Mouse (Mus musculus) G1E (cell line): ENCODE data around the gene Ksr1. TPM values are rescaled to one million over a fixed set of nuclear protein-coding genes. Genes with fewer than 3 reads are reported as not detected.

Experiments
- ATAC-seq: 2 replicates; pipeline ENCODE4 v1.8.0; 2016; ENCODE audit warnings: mild to moderate bottlenecking; ENCODE audit not compliant: insufficient number of reproducible peaks, poor library complexity, low FRiP score, severe bottlenecking; ENCODE audit errors: extremely low read depth
- DNase-seq: peaks from one replicate; pipeline ENCODE4 v3.0.0; 2012; ENCODE audit warnings: low spot score
- H3K27me3 ChIP-seq: 2 replicates; pipeline ENCODE4 v1.6.1; 2012; ENCODE audit warnings: mild to moderate bottlenecking, low read length, inconsistent platforms; ENCODE audit not compliant: insufficient read depth
- H3K36me3 ChIP-seq: replicated peaks from 2 replicates; pipeline ENCODE3; 2012; ENCODE audit warnings: mild to moderate bottlenecking, inconsistent platforms
- H3K4me1 ChIP-seq: 2 replicates; pipeline ENCODE4 v1.6.1; 2012; ENCODE audit warnings: low read depth, low read length, inconsistent platforms, mixed read lengths; ENCODE audit not compliant: insufficient read depth
- H3K4me3 ChIP-seq: 2 replicates; pipeline ENCODE4 v1.5.1; 2012; ENCODE audit warnings: low read depth, mild to moderate bottlenecking, inconsistent platforms, low read length, moderate library complexity, mixed read lengths
- H3K9me3 ChIP-seq: replicated peaks from 2 replicates; pipeline ENCODE4 v1.6.1; 2012; ENCODE audit warnings: inconsistent platforms
- CTCF ChIP-seq: IDR thresholded peaks from 2 replicates; pipeline ENCODE4 v1.5.1; 2012; ENCODE audit warnings: low read depth, low read length, inconsistent platforms, mixed read lengths
- GATA1 ChIP-seq: IDR thresholded peaks from 2 replicates; pipeline ENCODE4 v1.6.1; 2012; ENCODE audit warnings: borderline replicate concordance, low read length, inconsistent platforms, mixed read lengths
- GATA2 ChIP-seq: IDR thresholded peaks from 2 replicates; pipeline ENCODE4 v1.6.1; 2012; ENCODE audit warnings: low read depth, low read length, inconsistent platforms, borderline replicate concordance
- POLR2AphosphoS5 ChIP-seq: IDR thresholded peaks from 2 replicates; pipeline ENCODE4 v1.6.1; 2012; ENCODE audit warnings: low read depth, low read length, inconsistent platforms; ENCODE audit not compliant: insufficient replicate concordance
- TAL1 ChIP-seq: conservative IDR thresholded peaks from 2 replicates; pipeline ENCODE4 v1.6.1; 2012; ENCODE audit warnings: low read depth, low read length, inconsistent platforms, mixed read lengths
- polyA plus RNA-seq: library from polyadenylated mRNA; stranded (reverse); fragments of >175 nt; gene quantifications from 2 replicates; pipeline ENCODE4 v1.2.3, GENCODE M21; 2012
- total RNA-seq, 2 experiments: library from RNA; stranded (forward) in 1 of 2; stranded (reverse) in 1 of 2; fragments of 200-1000 nt in 1 of 2; fragments of >200 nt in 1 of 2; fragmentation: Nextera tagmentation in 1 of 2; gene quantifications; 2 replicates each; pipeline ENCODE4 v1.2.3; 2014 to 2017

The Ksr1 gene
- total and polyA plus RNA-seq, 3 experiments = 3.3 to 9.0 (median 3.8) TPM

DNA sequence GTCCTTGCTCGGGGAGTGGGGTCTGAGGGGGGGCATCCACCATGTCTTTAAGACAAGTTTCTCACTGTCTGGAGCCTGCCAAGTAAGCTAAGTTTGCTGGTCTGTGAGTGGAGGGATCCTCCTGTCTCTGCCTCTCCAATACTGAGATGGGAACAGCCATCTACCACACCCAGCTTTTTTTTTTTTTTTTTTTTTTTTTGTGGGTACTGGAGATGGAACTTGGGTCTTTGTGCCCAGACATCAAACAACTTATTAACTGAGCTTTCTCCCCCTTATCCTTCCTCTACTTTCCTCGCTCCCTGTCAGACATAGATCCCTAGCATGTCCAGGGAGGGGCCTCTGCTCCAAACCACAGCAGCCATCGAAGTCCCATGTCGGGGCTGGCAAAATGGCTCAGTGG, 32.8 kb downstream of the Ksr1 start:
- ATAC-seq (no peak), DNase-seq (no peak)
- H3K9me3 ChIP-seq = no peaks in the 10 kb centered on the region
- H3K4me3 ChIP-seq = no peak overlapping the region
- H3K27me3 ChIP-seq = peaks cover 25% of the 10 kb centered on the region
- H3K36me3 ChIP-seq = no peaks in the 10 kb centered on the region
- TF ChIP-seq GATA1 (no peak), TAL1 (no peak), GATA2 (no peak), POLR2AphosphoS5 (no peak), CTCF (no peak)
- no peaks in the 10 kb centered on the region for H3K4me1 ChIP-seq

DNA sequence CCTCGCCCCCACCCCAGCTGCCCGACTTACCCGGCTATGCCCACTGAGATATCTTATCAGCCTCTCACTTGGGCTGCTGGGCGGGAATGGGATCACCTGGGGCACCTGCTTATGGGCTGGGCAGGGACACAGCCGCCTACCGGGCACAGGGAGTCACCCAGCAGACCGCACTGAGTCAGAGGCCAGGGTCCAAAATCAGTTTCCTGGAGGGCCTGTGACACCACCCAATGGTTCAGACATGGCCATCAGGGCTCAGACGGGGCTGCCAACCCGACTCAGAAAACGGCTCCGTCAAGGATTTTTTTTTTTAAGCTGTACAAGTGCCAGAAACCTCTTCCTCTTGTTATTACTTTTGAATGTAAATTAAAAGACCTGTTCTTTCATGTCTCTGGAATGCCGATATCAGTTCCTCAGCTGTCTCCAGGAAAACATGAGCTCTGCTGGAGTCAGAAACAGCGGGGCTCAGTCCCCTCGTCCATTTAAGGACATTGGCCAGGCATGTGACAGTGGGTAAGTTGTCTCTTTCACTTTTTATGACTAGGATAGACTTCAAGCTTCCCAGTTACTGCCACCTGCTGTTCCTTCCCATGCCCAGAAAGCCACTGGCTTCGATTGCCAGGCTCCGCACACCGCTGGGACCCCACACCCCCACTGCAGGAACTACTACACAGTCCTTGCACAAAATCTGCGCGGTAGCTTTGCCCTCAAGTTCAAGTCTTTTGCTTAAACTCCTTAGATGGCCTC, 33.5 kb downstream of the Ksr1 start:
- H3K4me3 ChIP-seq = no peak overlapping the region
- ATAC-seq (no peak), DNase-seq (no peak)
- H3K4me1 ChIP-seq = no peaks in the 10 kb centered on the region
- TF ChIP-seq TAL1 (no peak), GATA2 (no peak), POLR2AphosphoS5 (no peak), GATA1 (no peak), CTCF (no peak)
- no peaks in the 10 kb centered on the region for H3K36me3 ChIP-seq
- peaks cover 30% of the 10 kb centered on the region for H3K27me3 ChIP-seq
- no peaks in the 10 kb centered on the region for H3K9me3 ChIP-seq

DNA sequence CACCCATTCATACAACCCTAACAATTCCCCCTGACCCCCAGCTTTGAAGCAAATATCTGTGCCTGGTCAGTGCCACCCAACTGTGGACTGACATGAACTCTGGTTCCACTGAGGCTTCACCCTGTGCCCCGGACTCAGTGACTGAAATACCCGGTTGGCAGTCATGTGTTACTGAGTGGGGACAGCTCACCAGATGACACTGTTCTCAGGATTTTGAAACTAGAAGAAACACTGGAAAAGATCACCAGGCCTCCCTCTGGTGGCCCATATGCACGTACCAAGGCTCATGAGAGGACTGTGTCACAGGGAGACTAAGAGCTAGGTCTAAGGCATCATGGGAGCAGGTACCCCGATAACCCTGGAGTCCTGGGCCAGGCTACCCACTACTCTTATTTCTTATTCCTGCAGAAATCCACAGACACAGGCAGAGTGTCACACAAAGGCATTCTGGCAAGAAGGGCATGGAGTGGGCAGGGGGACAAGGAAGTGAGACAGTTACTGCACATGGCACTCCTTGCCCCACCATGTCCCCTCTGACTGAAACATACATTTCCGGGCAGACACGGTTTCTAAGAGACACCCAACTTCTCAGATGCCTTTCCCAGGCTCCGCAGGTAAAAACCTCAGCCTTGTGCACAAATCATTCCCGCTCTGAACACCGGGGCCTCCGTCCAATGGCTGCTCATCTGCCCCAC, 34.2 kb downstream of the Ksr1 start:
- DNase-seq = no peak
- Histone ChIP-seq H3K36me3 (no peaks in the 10 kb centered on the region), H3K4me3 (no peak overlapping the region), H3K27me3 (peaks cover 30% of the 10 kb centered on the region), H3K9me3 (no peaks in the 10 kb centered on the region), H3K4me1 (no peaks in the 10 kb centered on the region)
- ATAC-seq = no peak
- TF ChIP-seq GATA2 (no peak), CTCF (no peak), POLR2AphosphoS5 (no peak), GATA1 (no peak), TAL1 (no peak)

DNA sequence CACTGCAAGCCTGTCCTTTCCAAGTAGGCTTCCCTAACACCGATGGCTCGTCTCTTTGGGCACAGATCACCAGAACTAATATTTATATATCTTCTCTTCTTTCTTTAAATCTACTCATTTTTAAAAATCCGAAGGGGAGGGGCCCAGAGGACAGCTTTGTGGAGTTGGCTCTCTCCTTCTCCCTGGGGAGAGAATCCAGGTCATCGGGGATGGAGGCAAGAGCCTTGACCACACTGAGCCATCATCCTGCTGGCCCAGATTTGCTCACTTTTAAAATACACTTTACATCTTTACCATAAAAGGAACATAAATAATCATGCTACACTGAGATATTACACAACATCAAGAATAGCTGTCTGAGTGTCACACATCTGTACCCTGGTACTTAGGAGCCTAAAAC, 35.8 kb downstream of the Ksr1 start:
- ATAC-seq (no peak), DNase-seq (no peak)
- Histone ChIP-seq H3K4me1 (no peaks in the 10 kb centered on the region), H3K9me3 (no peaks in the 10 kb centered on the region), H3K36me3 (no peaks in the 10 kb centered on the region), H3K27me3 (peaks cover 30% of the 10 kb centered on the region), H3K4me3 (no peak overlapping the region)
- TF ChIP-seq GATA1 (no peak), POLR2AphosphoS5 (no peak), TAL1 (no peak), CTCF (no peak), GATA2 (no peak)

DNA sequence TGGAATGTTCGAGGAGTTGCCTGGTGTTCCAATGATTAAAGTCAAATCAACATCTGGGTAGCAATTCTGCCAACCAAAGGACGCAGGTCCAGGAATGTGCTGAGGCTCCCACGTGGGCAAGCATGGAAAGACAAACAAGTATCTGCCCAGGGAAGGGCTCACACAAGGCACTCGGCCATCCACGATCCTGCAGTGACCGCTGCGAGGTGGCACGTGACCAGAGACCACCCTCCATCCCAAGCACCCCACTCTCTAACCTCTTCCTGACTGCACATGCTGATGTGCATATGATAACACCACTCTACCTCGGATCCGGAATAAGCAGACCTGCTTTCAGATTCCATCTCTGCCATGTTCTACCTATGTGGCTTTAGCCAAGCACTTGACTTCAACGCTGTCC, 38.3 kb downstream of the Ksr1 start:
- no peak for ATAC-seq
- Histone ChIP-seq H3K36me3 (no peaks in the 10 kb centered on the region), H3K4me1 (no peaks in the 10 kb centered on the region)

DNA sequence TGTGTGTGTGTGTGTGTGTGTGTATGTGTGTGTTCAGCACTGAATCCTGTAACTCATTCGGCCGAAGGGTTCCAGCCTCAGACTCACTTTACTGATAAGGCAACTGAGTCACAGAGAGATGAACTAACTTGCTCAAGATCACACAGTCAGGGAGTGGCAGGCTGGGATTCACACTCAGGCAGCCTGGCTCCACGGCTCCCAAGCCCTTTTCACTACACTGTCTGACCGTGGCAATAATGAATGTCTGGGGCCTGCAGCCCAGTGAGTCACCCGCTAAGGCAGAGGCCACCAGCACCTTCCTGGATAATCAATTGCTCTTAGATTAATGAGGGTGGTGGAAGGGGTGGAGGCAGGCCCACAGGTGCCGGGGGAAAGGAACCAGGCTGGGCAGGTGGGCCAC, 41.2 kb downstream of the Ksr1 start:
- H3K36me3 ChIP-seq = no peaks in the 10 kb centered on the region
- no peaks in the 10 kb centered on the region for H3K9me3 ChIP-seq
- H3K27me3 ChIP-seq = peaks cover 25% of the 10 kb centered on the region
- DNase-seq = no peak
- ATAC-seq = no peak
- no peak for TF ChIP-seq POLR2AphosphoS5
- no peak for TF ChIP-seq TAL1
- no peak for TF ChIP-seq CTCF
- TF ChIP-seq GATA2 = no peak
- no peak for TF ChIP-seq GATA1
- no peaks in the 10 kb centered on the region; the same call in 1 of the 2 replicates for H3K4me1 ChIP-seq
- no peak overlapping the region for H3K4me3 ChIP-seq

More for the DNA sequence above, 38.3 kb downstream of the Ksr1 start:
- no peaks in the 10 kb centered on the region for H3K9me3 ChIP-seq
- H3K27me3 ChIP-seq = peaks cover 34% of the 10 kb centered on the region
- TF ChIP-seq TAL1 (no peak), POLR2AphosphoS5 (no peak), CTCF (no peak), GATA1 (no peak), GATA2 (no peak)
- DNase-seq = no peak
- H3K4me3 ChIP-seq = no peak overlapping the region
